Mouse (Mus musculus) hindlimb bud, embryonic 11.5 days (tissue): Measurements from ENCODE around the gene Chst3.
"Not testable (repeated sequence)": the region's sequence is repeated elsewhere in the genome, so short reads cannot be mapped to it uniquely, and the experiment has no call there.

ENCODE experiments used
- DNase-seq: peaks from one replicate; pipeline ENCODE4 v3.0.0-alpha.2; 2012; ENCODE audit warnings: low read depth, low spot score; ENCODE audit errors: extremely low spot score

The Chst3 gene

GRCm38 (mm10) chr10:60200996-60201395, 18.1 kb downstream of the Chst3 start:
- DNase-seq = no peak

GRCm38 (mm10) chr10:60199378-60199777, 19.7 kb downstream of the Chst3 start:
- no peak for DNase-seq

- DNase-seq = no peak
These were observed 21.6 kb downstream of the Chst3 start for GRCm38 (mm10) chr10:60197406-60197821.

- DNase-seq = no peak
These were observed 22.1 kb downstream of the Chst3 start for GRCm38 (mm10) chr10:60196971-60197370.

GRCm38 (mm10) chr10:60195087-60195486, 24.0 kb downstream of the Chst3 start:
- DNase-seq = no peak

GRCm38 (mm10) chr10:60193532-60194423, 25.3 kb downstream of the Chst3 start:
- DNase-seq = no peak

GRCm38 (mm10) chr10:60191796-60192195, 27.3 kb downstream of the Chst3 start:
- peak; percentile 35 for DNase-seq

- DNase-seq = no peak
These were observed 29.4 kb downstream of the Chst3 start for GRCm38 (mm10) chr10:60189534-60190186.

- DNase-seq = no peak
These were observed 32.7 kb downstream of the Chst3 start for GRCm38 (mm10) chr10:60186191-60186945.

- no peak for DNase-seq
These were observed 33.9 kb downstream of the Chst3 start for GRCm38 (mm10) chr10:60185023-60185709.

- not testable (repeated sequence) for DNase-seq
These were observed 43.8 kb downstream of the Chst3 start for GRCm38 (mm10) chr10:60175306-60175705.

- no peak for DNase-seq
These were observed 44.6 kb downstream of the Chst3 start for GRCm38 (mm10) chr10:60174506-60174905.

- no peak for DNase-seq
These were observed 46.0 kb downstream of the Chst3 start for GRCm38 (mm10) chr10:60173035-60173434.

- no peak for DNase-seq
These were observed 46.8 kb downstream of the Chst3 start for GRCm38 (mm10) chr10:60172306-60172705.

- DNase-seq = no peak
These were observed 47.7 kb downstream of the Chst3 start for GRCm38 (mm10) chr10:60171368-60171767.

GRCm38 (mm10) chr10:60170326-60171089, 48.6 kb downstream of the Chst3 start:
- DNase-seq = no peak

- DNase-seq = no peak
These were observed 50.1 kb downstream of the Chst3 start for GRCm38 (mm10) chr10:60168960-60169359.

GRCm38 (mm10) chr10:60168306-60168705, 50.8 kb downstream of the Chst3 start:
- no peak for DNase-seq

- DNase-seq = no peak
These were observed 53.0 kb downstream of the Chst3 start for GRCm38 (mm10) chr10:60166068-60166467.

GRCm38 (mm10) chr10:60164869-60165268, 54.2 kb downstream of the Chst3 start:
- no peak for DNase-seq
